Mouse (Mus musculus): ENCODE measurements around the gene 1700084M14Rik. TPM values are rescaled to one million over a fixed set of nuclear protein-coding genes. Genes with fewer than 3 reads are reported as not detected.
"Not testable (repeated sequence)": the region's sequence is repeated elsewhere in the genome, so short reads cannot be mapped to it uniquely, and the experiment has no call there.

Gene 1700084M14Rik
- polyA plus RNA-seq (2014; fragmentation: Nextera tagmentation; extraction: Ambion mirVana) = not detected in 2 replicates

GRCm38 (mm10) chrX:91575811-91576210, at the start of gene 1700084M14Rik:
1700084M14Rik (minus strand) TSS chrX:91575911.
- H3K4me1 ChIP-seq (ENCODE audit: control insufficient read depth, insufficient read depth, low read length); H3K4me3 ChIP-seq (ENCODE audit: low read depth, low read length); H3K36me3 ChIP-seq (ENCODE audit: control insufficient read depth, insufficient read depth, low read length); H3K9ac ChIP-seq (replicated peaks; ENCODE audit: low read depth, low read length); H3K4me2 ChIP-seq (replicated peaks; ENCODE audit: low read depth, low read length); ATAC-seq (ENCODE audit: insufficient number of reproducible peaks, insufficient read depth, low FRiP score, low read depth); H3K27me3 ChIP-seq (ENCODE audit: control insufficient read depth, insufficient read depth, low read length); H3K9me3 ChIP-seq (ENCODE audit: control insufficient read depth, low read depth, low read length); H3K27ac ChIP-seq (ENCODE audit: low read length): not testable (repeated sequence)
- WGBS = 73% methylated on average over 3 of the region's 3 CpGs

Other genes starting within 250 kb of the 1700084M14Rik start
- gene Mageb2, start 244.2 kb downstream of the 1700084M14Rik start, polyA plus RNA-seq (2014; fragmentation: Nextera tagmentation; extraction: Ambion mirVana) = not detected in 2 replicates
- not detected in 2 replicates for gene Gm5072, start 183.4 kb downstream of the 1700084M14Rik start, polyA plus RNA-seq (2014; fragmentation: Nextera tagmentation; extraction: Ambion mirVana)
- not detected in 2 replicates for gene Gm8914, start 95.8 kb downstream of the 1700084M14Rik start, polyA plus RNA-seq (2014; fragmentation: Nextera tagmentation; extraction: Ambion mirVana)
- gene Gm14781, start 56.3 kb upstream of the 1700084M14Rik start, polyA plus RNA-seq (2014; fragmentation: Nextera tagmentation; extraction: Ambion mirVana) = not detected in 2 replicates
- not detected in 2 replicates for gene Mageb5, start 207.1 kb upstream of the 1700084M14Rik start, polyA plus RNA-seq (2014; fragmentation: Nextera tagmentation; extraction: Ambion mirVana)